Comparison of ENCODE assay signal across 23 mouse cellular contexts in genomic region chr5:20580619-20581018, GRCm38 (mm10).
DNase-seq lines count a peak whose midpoint lies in the region; ATAC-seq and TF ChIP-seq lines count a peak whose summit lies in the region.
"Had no signal": no experiment of that assay in that cellular context is flagged by ENCODE, and none has a peak within 500 bp of the region (broad histone marks: within the 10 kb centered on the region; RNA-seq: fewer than 3 reads in every experiment).

No protein-coding gene starts in this region.

- H3K36me3 ChIP-seq in limb, embryonic 10.5 days = no peaks in the 10 kb centered on the region
- H3K36me3 ChIP-seq: embryonic facial prominence, embryonic 13.5 days; embryonic facial prominence, embryonic 15.5 days; forebrain, embryonic 10.5 days; forebrain, embryonic 12.5 days had no signal

- no peaks in the 10 kb centered on the region for H3K27me3 ChIP-seq in Patski
- H3K27me3 ChIP-seq in limb, embryonic 10.5 days (ENCODE audit: low read depth, poor library complexity, severe bottlenecking) = no peaks in the 10 kb centered on the region
- H3K27me3 ChIP-seq: embryonic facial prominence, embryonic 13.5 days; embryonic facial prominence, embryonic 15.5 days; forebrain, embryonic 12.5 days had no signal

- in situ Hi-C loops in Patski (cut with MboI; ENCODE audit: low pct_unique_long_range_greater_than_20kb) = no loop called here

- POLR2A ChIA-PET in Patski (lab: Charles Lee) = no interaction called here

- no peak overlapping the region for H3K4me3 ChIP-seq in layer of hippocampus, adult 2 months
- no peak overlapping the region for H3K4me3 ChIP-seq in limb, embryonic 10.5 days
- H3K4me3 ChIP-seq: embryonic facial prominence, embryonic 13.5 days; embryonic facial prominence, embryonic 15.5 days; erythroblast, embryonic 14.5 days; forebrain, embryonic 10.5 days; forebrain, embryonic 12.5 days had no signal

- DNase-seq in layer of hippocampus, adult 2 months (ENCODE audit: low spot score in 2 of 2) = no peak
- no peak for DNase-seq in layer of hippocampus, adult 11-12 months (ENCODE audit: low spot score)
- DNase-seq in Patski (ENCODE audit: low read depth, low spot score) (peak; percentile 4), adipocyte (ENCODE audit: low spot score) (no peak)
- DNase-seq in limb, embryonic 10.5 days (ENCODE audit: low spot score) = peak; percentile 9
- DNase-seq: adrenal gland, adult 2 months; adrenal gland, postnatal 10 days; adrenal gland, postnatal 25 days; cerebellum, adult 11 months; cerebellum, adult 18-20 months; cerebellum, adult 8-10 months; cerebellum, adult 9-11 months; cerebellum, postnatal 14 days; cerebellum, postnatal 36 days; embryo, embryonic 11 days had no signal

- peak overlapping the region; percentile 78; the same call in 1 of the 2 replicates for H3K27ac ChIP-seq in layer of hippocampus, adult 2 months
- no peak overlapping the region for H3K27ac ChIP-seq in limb, embryonic 10.5 days
- H3K27ac ChIP-seq: embryonic facial prominence, embryonic 13.5 days; embryonic facial prominence, embryonic 15.5 days; forebrain, embryonic 10.5 days; forebrain, embryonic 12.5 days had no signal

- no peak for TF ChIP-seq CTCF in layer of hippocampus, adult 2 months (conservative IDR thresholded peaks at IDR 0.05)
- TF ChIP-seq CTCF in Patski (IDR thresholded peaks at IDR 0.05) = no peak

- WGBS in limb, embryonic 10.5 days = 97% methylated on average over 4 of the region's 4 CpGs

- ATAC-seq in Patski = peak; percentile 58
- ATAC-seq: activated CD4-positive, CD25-positive, alpha-beta regulatory T cell, adult 4 months; forebrain, embryonic 14.5 days; forebrain, embryonic 16.5 days had no signal

- H3K4me1 ChIP-seq in limb, embryonic 10.5 days = peaks cover 8% of the 10 kb centered on the region

- CTCF ChIA-PET in Patski (lab: Charles Lee) = interaction anchor here (1.0 to 2.4 kb wide), 5 partner anchors 9 to 17 kb away, joined by 3 to 11 read pairs (median 4); no protein-coding TSS in a partner anchor

- no peaks in the 10 kb centered on the region for H3K9me3 ChIP-seq in limb, embryonic 10.5 days (replicated peaks)
- H3K9me3 ChIP-seq: embryonic facial prominence, embryonic 13.5 days; embryonic facial prominence, embryonic 15.5 days; forebrain, embryonic 10.5 days; forebrain, embryonic 12.5 days had no signal

Comparison
In these comparisons a context has a peak if more than half of its experiments do, and no peak if none do; other contexts are left out.
1. DNase-seq: peak in Patski (single experiment) and limb, embryonic 10.5 days (single experiment); none in layer of hippocampus, adult 2 months (0 of 2), layer of hippocampus, adult 11-12 months (single experiment) and adipocyte (single experiment).